ENCODE assay signal across 9 mouse cellular contexts in genomic region chr8:78595481-78595908, GRCm38 (mm10).
A peak's percentile ranks its signal among the peaks of the same experiment; 100 is the strongest.
DNase-seq lines count a peak whose midpoint lies in the region; ATAC-seq lines count a peak whose summit lies in the region.
"Had no signal": no experiment of that assay in that cellular context is flagged by ENCODE, and none has a peak within 500 bp of the region (broad histone marks: within the 10 kb centered on the region; RNA-seq: fewer than 3 reads in every experiment).

No protein-coding gene starts in this region.

- no peak for DNase-seq in cerebellum, postnatal 4 days (ENCODE audit: low spot score in 2 of 2)
- peak; percentile 17 for DNase-seq in left cerebral cortex, postnatal 4 days
- no peak for DNase-seq in left cerebral cortex, adult 8-10 months (ENCODE audit: low spot score in 2 of 2)
- DNase-seq in cerebellum, postnatal 10 days, result peak; percentile 56 to 68
- DNase-seq in kidney, postnatal 14 days, result peak; percentile 33
- no peak for DNase-seq in layer of hippocampus, adult 11-12 months (ENCODE audit: low spot score)
- DNase-seq in frontal cortex, postnatal 10 days (ENCODE audit: low spot score in 2 of 2), result no peak
- DNase-seq: right cerebral cortex, postnatal 25 days had no signal

- intact Hi-C loops in left cerebral cortex, postnatal 4 days (cut with DNase I), result no loop called here

- ATAC-seq in cerebellum, adult (ENCODE audit: insufficient number of reproducible peaks, low FRiP score, low TSS enrichment), result peak; percentile 27; the same call in 1 of the 2 replicates

Comparison
In these comparisons a context has a peak if more than half of its experiments do, and no peak if none do; other contexts are left out.
1. DNase-seq: peak in left cerebral cortex, postnatal 4 days (single experiment), cerebellum, postnatal 10 days (2 of 2) and kidney, postnatal 14 days (single experiment); none in cerebellum, postnatal 4 days (0 of 2), left cerebral cortex, adult 8-10 months (0 of 2), layer of hippocampus, adult 11-12 months (single experiment) and frontal cortex, postnatal 10 days (0 of 2).